Mouse (Mus musculus): ENCODE results near the gene Prickle4.

- TF ChIP-seq GATA1 (IDR thresholded peaks at IDR 0.05; ENCODE audit: low read length) (no peak), TAL1 (IDR thresholded peaks at IDR 0.05; ENCODE audit: low read length) (no peak)
These were observed 7.3 kb upstream of the Prickle4 start for GRCm38 (mm10) chr17:47701793-47702192.

Data from erythroblast, embryonic 14.5 days (primary cell).